16 mouse cellular contexts compared by ENCODE assay signal in the genomic region with DNA sequence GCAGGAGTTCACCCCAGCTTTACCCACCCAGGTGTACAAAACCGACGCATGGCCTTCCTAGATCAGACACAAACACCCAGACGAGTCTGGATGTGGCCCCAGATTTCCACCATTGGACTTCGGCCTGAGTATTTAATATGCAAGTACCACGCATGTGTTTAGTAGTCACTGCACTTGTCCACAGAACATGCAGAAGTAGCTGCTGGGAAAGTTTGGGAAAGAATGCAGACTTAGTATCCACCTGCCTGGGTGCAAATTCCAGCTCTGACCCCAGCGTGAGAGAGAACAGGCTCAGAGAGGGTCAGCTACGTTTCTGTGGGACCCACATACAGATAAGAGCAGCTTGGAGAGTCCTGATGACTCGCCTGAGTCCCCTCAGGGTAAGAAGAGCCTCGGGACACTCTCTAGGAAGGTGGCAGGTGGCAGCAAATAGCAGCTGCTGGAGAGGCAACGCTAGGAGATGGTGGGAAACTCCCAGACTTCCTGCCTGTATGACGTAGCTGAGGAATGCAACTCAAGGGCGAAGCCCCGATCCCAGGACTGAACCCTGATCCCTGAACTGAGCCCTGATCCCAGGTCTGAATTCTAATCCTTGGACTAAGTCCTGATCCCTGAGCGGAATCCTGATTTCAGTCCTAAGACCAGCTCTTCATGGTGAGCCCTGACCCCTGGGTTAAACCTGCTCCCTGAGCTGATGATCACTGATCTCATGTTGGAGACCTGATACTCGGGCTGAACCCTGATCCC. TPM values are rescaled to one million over a fixed set of nuclear protein-coding genes. Genes with fewer than 3 reads are reported as not detected.
DNase-seq lines count a peak whose midpoint lies in the region; ATAC-seq and TF ChIP-seq lines count a peak whose summit lies in the region.
"Had no signal": no experiment of that assay in that cellular context is flagged by ENCODE, and none has a peak within 500 bp of the region (broad histone marks: within the 10 kb centered on the region; RNA-seq: fewer than 3 reads in every experiment).

No protein-coding gene starts in this region.

- intact Hi-C loops in left cerebral cortex, postnatal 4 days (cut with DNase I): no loop called here

- peaks cover 21% of the 10 kb centered on the region for H3K4me1 ChIP-seq in heart, embryonic 15.5 days (replicated peaks)
- H3K4me1 ChIP-seq in heart, embryonic 11.5 days (ENCODE audit: control insufficient read depth, insufficient read depth, low read length): peaks cover 11% of the 10 kb centered on the region; the same call in 1 of the 2 replicates
- H3K4me1 ChIP-seq in lung, postnatal 0 days (ENCODE audit: insufficient read depth, low read depth, low read length): no peaks in the 10 kb centered on the region
- peaks cover 10% of the 10 kb centered on the region for H3K4me1 ChIP-seq in intestine, embryonic 15.5 days (replicated peaks)
- H3K4me1 ChIP-seq in liver, postnatal 0 days (ENCODE audit: insufficient read depth): peaks cover 35% of the 10 kb centered on the region

- ATAC-seq in heart, embryonic 15.5 days (replicated peaks; ENCODE audit: insufficient number of reproducible peaks, insufficient read depth, low FRiP score, low read depth): no peak
- ATAC-seq in heart, embryonic 11.5 days (replicated peaks; ENCODE audit: insufficient number of reproducible peaks, low FRiP score, low TSS enrichment): no peak
- ATAC-seq in lung, postnatal 0 days: peak; percentile 63
- ATAC-seq in intestine, embryonic 15.5 days: peak; percentile 36; the same call in 1 of the 2 replicates
- ATAC-seq in liver, postnatal 0 days: no peak
- ATAC-seq: CD4-positive, CD25-positive, alpha-beta regulatory T cell, adult 4 months had no signal

- no peak for TF ChIP-seq EP300 in lung, postnatal 0 days (IDR thresholded peaks at IDR 0.05)
- TF ChIP-seq EP300 in liver, postnatal 0 days (IDR thresholded peaks at IDR 0.05; ENCODE audit: low read depth): no peak

- no peak for TF ChIP-seq CTCF in lung, postnatal 0 days (IDR thresholded peaks at IDR 0.05)
- no peak for TF ChIP-seq CTCF in liver, postnatal 0 days (IDR thresholded peaks at IDR 0.05; ENCODE audit: low read depth)

- no peak overlapping the region for H3K9ac ChIP-seq in heart, embryonic 15.5 days
- H3K9ac ChIP-seq in heart, embryonic 11.5 days (ENCODE audit: low read depth, low read length): no peak overlapping the region
- H3K9ac ChIP-seq in lung, postnatal 0 days (replicated peaks; ENCODE audit: low read depth): no peak overlapping the region
- no peak overlapping the region for H3K9ac ChIP-seq in intestine, embryonic 15.5 days
- H3K9ac ChIP-seq in liver, postnatal 0 days (replicated peaks): peak overlapping the region; percentile 44

- 44% methylated on average over 15 of the region's 15 CpGs for WGBS in heart, embryonic 15.5 days
- WGBS in heart, embryonic 11.5 days (ENCODE audit: insufficient replicate concordance): 50% methylated on average over 15 of the region's 15 CpGs
- WGBS in lung, postnatal 0 days: 41% methylated on average over 15 of the region's 15 CpGs
- WGBS in intestine, embryonic 15.5 days: 42% methylated on average over 15 of the region's 15 CpGs
- 50% methylated on average over 15 of the region's 15 CpGs for WGBS in liver, postnatal 0 days (ENCODE audit: insufficient replicate concordance)

- H3K36me3 ChIP-seq in heart, embryonic 15.5 days: no peaks in the 10 kb centered on the region
- no peaks in the 10 kb centered on the region for H3K36me3 ChIP-seq in heart, embryonic 11.5 days (ENCODE audit: control insufficient read depth, insufficient read depth, low read length)
- no peaks in the 10 kb centered on the region for H3K36me3 ChIP-seq in lung, postnatal 0 days (ENCODE audit: insufficient read depth, low read length)
- H3K36me3 ChIP-seq in intestine, embryonic 15.5 days: no peaks in the 10 kb centered on the region
- no peaks in the 10 kb centered on the region for H3K36me3 ChIP-seq in liver, postnatal 0 days (replicated peaks; ENCODE audit: insufficient read depth, low read length)

- DNase-seq in lung, postnatal 0 days (ENCODE audit: low spot score): peak; percentile 57
- no peak for DNase-seq in lung, postnatal 25 days (ENCODE audit: low spot score)
- DNase-seq in liver, postnatal 0 days: no peak
- no peak for DNase-seq in left cerebral cortex, postnatal 4 days
- no peak for DNase-seq in adrenal gland, postnatal 25 days
- DNase-seq: adrenal gland, postnatal 14 days; spleen, adult 18-20 months had no signal

- H3K4me3 ChIP-seq in heart, embryonic 15.5 days: no peak overlapping the region
- H3K4me3 ChIP-seq in heart, embryonic 11.5 days (ENCODE audit: low read depth, low read length): no peak overlapping the region
- no peak overlapping the region for H3K4me3 ChIP-seq in lung, postnatal 0 days (ENCODE audit: low read depth, low read length)
- no peak overlapping the region for H3K4me3 ChIP-seq in intestine, embryonic 15.5 days (replicated peaks)
- H3K4me3 ChIP-seq in liver, postnatal 0 days (ENCODE audit: low read depth, low read length): no peak overlapping the region

- 0 out of 2 replicates have a peak overlapping the region, but pooled peaks have one; percentile 16 for H3K27ac ChIP-seq in heart, embryonic 15.5 days
- no peak overlapping the region for H3K27ac ChIP-seq in heart, embryonic 11.5 days (ENCODE audit: low read depth, low read length)
- peak overlapping the region; percentile 26 for H3K27ac ChIP-seq in lung, postnatal 0 days (ENCODE audit: low read length)
- H3K27ac ChIP-seq in intestine, embryonic 15.5 days: peak overlapping the region; percentile 38; the same call in 1 of the 2 replicates
- peak overlapping the region; percentile 93 for H3K27ac ChIP-seq in liver, postnatal 0 days (ENCODE audit: low read depth)

- no peak overlapping the region for H3K4me2 ChIP-seq in heart, embryonic 15.5 days
- no peak overlapping the region for H3K4me2 ChIP-seq in heart, embryonic 11.5 days
- H3K4me2 ChIP-seq in lung, postnatal 0 days (replicated peaks; ENCODE audit: low read depth, low read length): no peak overlapping the region
- no peak overlapping the region for H3K4me2 ChIP-seq in intestine, embryonic 15.5 days (replicated peaks)
- peak overlapping the region; percentile 71 for H3K4me2 ChIP-seq in liver, postnatal 0 days (ENCODE audit: low read depth, low read length)

- H3K9me3 ChIP-seq in heart, embryonic 15.5 days (replicated peaks): no peaks in the 10 kb centered on the region
- no peaks in the 10 kb centered on the region for H3K9me3 ChIP-seq in heart, embryonic 11.5 days (replicated peaks; ENCODE audit: control insufficient read depth, low read length)
- no peaks in the 10 kb centered on the region for H3K9me3 ChIP-seq in lung, postnatal 0 days (ENCODE audit: low read length)
- H3K9me3 ChIP-seq in intestine, embryonic 15.5 days: no peaks in the 10 kb centered on the region
- no peaks in the 10 kb centered on the region for H3K9me3 ChIP-seq in liver, postnatal 0 days (ENCODE audit: low read length)

- H3K27me3 ChIP-seq in heart, embryonic 15.5 days: no peaks in the 10 kb centered on the region
- H3K27me3 ChIP-seq in heart, embryonic 11.5 days (ENCODE audit: control insufficient read depth, insufficient read depth, low read length): no peaks in the 10 kb centered on the region
- no peaks in the 10 kb centered on the region for H3K27me3 ChIP-seq in lung, postnatal 0 days (replicated peaks; ENCODE audit: insufficient read depth, low read length)
- H3K27me3 ChIP-seq in intestine, embryonic 15.5 days (replicated peaks): no peaks in the 10 kb centered on the region
- H3K27me3 ChIP-seq in liver, postnatal 0 days (ENCODE audit: insufficient read depth, low read length): no peaks in the 10 kb centered on the region

RNA-seq across cellular contexts. Expression of a gene that starts 3.2 kb away (rescaled TPM):
- polyA plus RNA-seq in heart, embryonic 15.5 days (2015; fragmentation: Nextera tagmentation; extraction: Ambion mirVana): 0.30 and 0.93 TPM in 2 replicates
- 0.49 TPM in 1 of 2 replicates, not detected in the other for polyA plus RNA-seq in heart, embryonic 11.5 days (2014; fragmentation: Nextera tagmentation; extraction: Ambion mirVana)
- 6.5 and 6.9 TPM in 2 replicates for polyA plus RNA-seq in lung, postnatal 0 days (2015; fragmentation: Nextera tagmentation; extraction: Ambion mirVana)
- polyA plus RNA-seq in intestine, embryonic 15.5 days (2015; fragmentation: Nextera tagmentation; extraction: Ambion mirVana): 6.9 and 9.2 TPM in 2 replicates
- 64.5 and 67.3 TPM in 2 replicates for polyA plus RNA-seq in liver, postnatal 0 days (2015; fragmentation: Nextera tagmentation; extraction: Ambion mirVana)
- not detected for total RNA-seq in left cerebral cortex, postnatal 4 days (2021)
- total RNA-seq in adrenal gland, postnatal 25 days (2021): 0.76 and 5.2 TPM in 2 replicates
- total RNA-seq: gastrocnemius, adult 8-10 months; layer of hippocampus, adult 18-20 months had no signal
- polyA plus RNA-seq: testis, adult 2 months had no signal

RNA-seq across cellular contexts. Expression of a gene that starts 10.3 kb away (rescaled TPM):
- polyA plus RNA-seq in heart, embryonic 15.5 days (2015; fragmentation: Nextera tagmentation; extraction: Ambion mirVana): 9.2 and 11.1 TPM in 2 replicates
- 2.9 and 3.4 TPM in 2 replicates for polyA plus RNA-seq in heart, embryonic 11.5 days (2014; fragmentation: Nextera tagmentation; extraction: Ambion mirVana)
- polyA plus RNA-seq in lung, postnatal 0 days (2015; fragmentation: Nextera tagmentation; extraction: Ambion mirVana): 6.3 and 7.3 TPM in 2 replicates
- 24.3 and 35.8 TPM in 2 replicates for polyA plus RNA-seq in intestine, embryonic 15.5 days (2015; fragmentation: Nextera tagmentation; extraction: Ambion mirVana)
- polyA plus RNA-seq in liver, postnatal 0 days (2015; fragmentation: Nextera tagmentation; extraction: Ambion mirVana): 5.8 and 6.4 TPM in 2 replicates
- total RNA-seq in left cerebral cortex, postnatal 4 days (2021): 10 to 100 TPM; 27.2 to 31.6 TPM
- total RNA-seq in adrenal gland, postnatal 25 days (2021): 58.6 and 65.7 TPM in 2 replicates
- total RNA-seq: hematopoietic stem cell, adult 5-6 weeks had no signal

RNA-seq across cellular contexts. Expression of a gene that starts 18.3 kb away (rescaled TPM):
- 387 and 406 TPM in 2 replicates for polyA plus RNA-seq in heart, embryonic 15.5 days (2015; fragmentation: Nextera tagmentation; extraction: Ambion mirVana)
- 359 and 387 TPM in 2 replicates for polyA plus RNA-seq in heart, embryonic 11.5 days (2014; fragmentation: Nextera tagmentation; extraction: Ambion mirVana)
- 273 and 288 TPM in 2 replicates for polyA plus RNA-seq in lung, postnatal 0 days (2015; fragmentation: Nextera tagmentation; extraction: Ambion mirVana)
- 973 and 1,014 TPM in 2 replicates for polyA plus RNA-seq in intestine, embryonic 15.5 days (2015; fragmentation: Nextera tagmentation; extraction: Ambion mirVana)
- polyA plus RNA-seq in liver, postnatal 0 days (2015; fragmentation: Nextera tagmentation; extraction: Ambion mirVana): 428 and 442 TPM in 2 replicates
- 100 to 1,000 TPM; 288 to 297 TPM for total RNA-seq in left cerebral cortex, postnatal 4 days (2021)
- 383 and 392 TPM in 2 replicates for total RNA-seq in adrenal gland, postnatal 25 days (2021)

RNA-seq across cellular contexts. Expression of a gene that starts 25.3 kb away (rescaled TPM):
- not detected in 2 replicates for polyA plus RNA-seq in heart, embryonic 15.5 days (2015; fragmentation: Nextera tagmentation; extraction: Ambion mirVana)
- polyA plus RNA-seq in heart, embryonic 11.5 days (2014; fragmentation: Nextera tagmentation; extraction: Ambion mirVana): not detected in 2 replicates
- not detected in 2 replicates for polyA plus RNA-seq in lung, postnatal 0 days (2015; fragmentation: Nextera tagmentation; extraction: Ambion mirVana)
- 1.7 and 2.8 TPM in 2 replicates for polyA plus RNA-seq in intestine, embryonic 15.5 days (2015; fragmentation: Nextera tagmentation; extraction: Ambion mirVana)
- polyA plus RNA-seq in liver, postnatal 0 days (2015; fragmentation: Nextera tagmentation; extraction: Ambion mirVana): 0.38 and 0.43 TPM in 2 replicates
- total RNA-seq in left cerebral cortex, postnatal 4 days (2021): not detected
- total RNA-seq in adrenal gland, postnatal 25 days (2021): not detected in 2 replicates
- total RNA-seq: adrenal gland, postnatal 14 days; gastrocnemius, adult 8-10 months; hematopoietic stem cell, adult 5-6 weeks; layer of hippocampus, adult 18-20 months had no signal
- polyA plus RNA-seq: CD4-positive, CD25-positive, alpha-beta regulatory T cell, adult 4 months; limb, embryonic 11.5 days; testis, adult 2 months had no signal

RNA-seq across cellular contexts. Expression of a gene that starts 40.9 kb away (rescaled TPM):
- polyA plus RNA-seq in heart, embryonic 15.5 days (2015; fragmentation: Nextera tagmentation; extraction: Ambion mirVana): 63.6 and 81.7 TPM in 2 replicates
- 63.4 and 64.0 TPM in 2 replicates for polyA plus RNA-seq in heart, embryonic 11.5 days (2014; fragmentation: Nextera tagmentation; extraction: Ambion mirVana)
- 154 and 164 TPM in 2 replicates for polyA plus RNA-seq in lung, postnatal 0 days (2015; fragmentation: Nextera tagmentation; extraction: Ambion mirVana)
- 127 and 147 TPM in 2 replicates for polyA plus RNA-seq in intestine, embryonic 15.5 days (2015; fragmentation: Nextera tagmentation; extraction: Ambion mirVana)
- 91.2 and 91.9 TPM in 2 replicates for polyA plus RNA-seq in liver, postnatal 0 days (2015; fragmentation: Nextera tagmentation; extraction: Ambion mirVana)
- 10 to 100 TPM; 27.5 to 28.3 TPM for total RNA-seq in left cerebral cortex, postnatal 4 days (2021)
- total RNA-seq in adrenal gland, postnatal 25 days (2021): 84.7 and 88.0 TPM in 2 replicates

Comparison
In these comparisons a context has a peak if more than half of its experiments do, and no peak if none do; other contexts are left out.
1. ATAC-seq: peak in lung, postnatal 0 days (single experiment) and intestine, embryonic 15.5 days (single experiment); none in heart, embryonic 15.5 days (single experiment), heart, embryonic 11.5 days (single experiment) and liver, postnatal 0 days (single experiment).